Mouse (Mus musculus) limb, embryonic 11.5 days (tissue): ENCODE measurements around the gene Ptpdc1. TPM values are rescaled to one million over a fixed set of nuclear protein-coding genes. Genes with fewer than 3 reads are reported as not detected.

ENCODE experiments used
- ATAC-seq: fragments of 200-750 bp; cut with Nextera tagmentation; 2 replicates; pipeline ENCODE4 v1.8.0; 2017; ENCODE audit warnings: low read depth; ENCODE audit not compliant: insufficient number of reproducible peaks, low FRiP score, low TSS enrichment
- DNase-seq: peaks from one replicate; pipeline ENCODE4 v3.0.0-alpha.2; 2015; ENCODE audit warnings: low spot score
- H3K27ac ChIP-seq: fragments of 300-500 bp; sonication (generic); replicated peaks from 2 replicates; pipeline ENCODE4 v1.5.1; 2014; ENCODE audit warnings: low read depth, mild to moderate bottlenecking, low read length
- H3K27me3 ChIP-seq: fragments of 300-500 bp; sonication (generic); 2 replicates; pipeline ENCODE4 v1.6.1; 2014; ENCODE audit warnings: mild to moderate bottlenecking, low read length, mixed read lengths; ENCODE audit not compliant: control insufficient read depth, insufficient read depth
- H3K36me3 ChIP-seq: fragments of 300-500 bp; sonication (generic); 2 replicates; pipeline ENCODE4 v1.6.1; 2014; ENCODE audit warnings: mild to moderate bottlenecking, low read length, moderate library complexity, mixed read lengths; ENCODE audit not compliant: control insufficient read depth, insufficient read depth
- H3K4me1 ChIP-seq: fragments of 300-500 bp; sonication (generic); 2 replicates; pipeline ENCODE4 v1.6.1; 2014; ENCODE audit warnings: low read length, mixed read lengths; ENCODE audit not compliant: control insufficient read depth, insufficient read depth
- H3K4me2 ChIP-seq: fragments of 300-500 bp; sonication (generic); 2 replicates; pipeline ENCODE4 v1.6.1; 2014; ENCODE audit warnings: low read depth, mild to moderate bottlenecking, moderate library complexity; ENCODE audit not compliant: severe bottlenecking
- H3K4me3 ChIP-seq: fragments of 300-500 bp; sonication (generic); 2 replicates; pipeline ENCODE4 v1.5.1; 2014; ENCODE audit warnings: low read depth, low read length
- H3K9ac ChIP-seq: fragments of 300-500 bp; sonication (generic); 2 replicates; pipeline ENCODE4 v1.6.1; 2014; ENCODE audit warnings: mild to moderate bottlenecking, low read length
- H3K9me3 ChIP-seq: fragments of 300-500 bp; sonication (generic); 2 replicates; pipeline ENCODE4 v1.6.1; 2016; ENCODE audit warnings: low read length; ENCODE audit not compliant: control insufficient read depth
- WGBS: fragments of 180-500 bp; shearing (Covaris S2); extraction: QIAGEN DNeasy Blood & Tissue Kit; methylation state at CpG from one replicate; pipeline ENCODE4 v1.1.7; 2014; 5-methylcytosine and 5-hydroxymethylcytosine counted together
- polyA plus RNA-seq: library from polyadenylated mRNA; unstranded; fragments of >200 nt; fragmentation: Nextera tagmentation; extraction: Ambion mirVana; gene quantifications from 2 replicates; pipeline ENCODE4 v1.2.1, GENCODE M21; 2014

The Ptpdc1 gene
- polyA plus RNA-seq, 1 experiment from 2014 or later: 13.8 TPM

GRCm38 (mm10) chr13:48614525-48614924 lies 10.9 kb downstream of the Ptpdc1 start:
- no peaks in the 10 kb centered on the region; the same call in 1 of the 2 replicates for H3K9me3 ChIP-seq
- ATAC-seq: no peak
- no peak overlapping the region for H3K4me2 ChIP-seq
- no peaks in the 10 kb centered on the region for H3K4me1 ChIP-seq
- no peak overlapping the region for H3K4me3 ChIP-seq
- no peaks in the 10 kb centered on the region for H3K36me3 ChIP-seq
- WGBS: 94% methylated on average over 2 of the region's 2 CpGs
- no peaks in the 10 kb centered on the region for H3K27me3 ChIP-seq
- no peak overlapping the region for H3K9ac ChIP-seq
- no peak for DNase-seq
- no peak overlapping the region for H3K27ac ChIP-seq

GRCm38 (mm10) chr13:48609106-48609505 lies 16.4 kb downstream of the Ptpdc1 start:
- no peaks in the 10 kb centered on the region for H3K9me3 ChIP-seq
- H3K4me3 ChIP-seq: no peak overlapping the region
- no peak overlapping the region for H3K27ac ChIP-seq
- H3K9ac ChIP-seq: no peak overlapping the region
- H3K4me1 ChIP-seq: 0 out of 2 replicates have a peak, but pooled peaks cover 3% of the 10 kb centered on the region
- H3K4me2 ChIP-seq: no peak overlapping the region
- H3K36me3 ChIP-seq: no peaks in the 10 kb centered on the region
- DNase-seq (no peak), ATAC-seq (no peak)
- 71% methylated on average over 5 of the region's 5 CpGs for WGBS
- H3K27me3 ChIP-seq: no peaks in the 10 kb centered on the region

GRCm38 (mm10) chr13:48604591-48604990 lies 20.9 kb downstream of the Ptpdc1 start:
- no peak overlapping the region for H3K27ac ChIP-seq
- no peaks in the 10 kb centered on the region for H3K27me3 ChIP-seq
- 0 out of 2 replicates have a peak, but pooled peaks cover 3% of the 10 kb centered on the region for H3K4me1 ChIP-seq
- no peak overlapping the region for H3K9ac ChIP-seq
- no peak for ATAC-seq
- WGBS: 89% methylated on average over 5 of the region's 5 CpGs
- no peak for DNase-seq
- no peaks in the 10 kb centered on the region for H3K9me3 ChIP-seq
- H3K4me2 ChIP-seq: no peak overlapping the region
- H3K36me3 ChIP-seq: no peaks in the 10 kb centered on the region
- H3K4me3 ChIP-seq: no peak overlapping the region

GRCm38 (mm10) chr13:48603296-48603695 lies 22.2 kb downstream of the Ptpdc1 start:
- H3K4me1 ChIP-seq: 0 out of 2 replicates have a peak, but pooled peaks cover 3% of the 10 kb centered on the region
- 85% methylated on average over 3 of the region's 3 CpGs for WGBS
- H3K9ac ChIP-seq: no peak overlapping the region
- DNase-seq: no peak
- H3K27ac ChIP-seq: no peak overlapping the region
- no peaks in the 10 kb centered on the region for H3K27me3 ChIP-seq
- no peak overlapping the region for H3K4me2 ChIP-seq
- no peaks in the 10 kb centered on the region for H3K36me3 ChIP-seq
- no peak for ATAC-seq
- H3K9me3 ChIP-seq: no peaks in the 10 kb centered on the region
- H3K4me3 ChIP-seq: no peak overlapping the region

GRCm38 (mm10) chr13:48594605-48595004 lies 30.9 kb downstream of the Ptpdc1 start:
- 73% methylated on average over 7 of the region's 7 CpGs for WGBS
- Histone ChIP-seq H3K4me1 (peaks cover 3% of the 10 kb centered on the region; the same call in 1 of the 2 replicates), H3K4me2 (no peak overlapping the region), H3K4me3 (no peak overlapping the region), H3K27ac (no peak overlapping the region), H3K9me3 (no peaks in the 10 kb centered on the region), H3K27me3 (no peaks in the 10 kb centered on the region), H3K36me3 (no peaks in the 10 kb centered on the region; the same call in 1 of the 2 replicates), H3K9ac (no peak overlapping the region)
- ATAC-seq: no peak
- no peak for DNase-seq

GRCm38 (mm10) chr13:48594031-48594430 lies 31.4 kb downstream of the Ptpdc1 start:
- no peak overlapping the region for H3K4me3 ChIP-seq
- ATAC-seq: no peak
- H3K9ac ChIP-seq: no peak overlapping the region
- H3K4me2 ChIP-seq: no peak overlapping the region
- H3K27me3 ChIP-seq: no peaks in the 10 kb centered on the region
- H3K4me1 ChIP-seq: peaks cover 3% of the 10 kb centered on the region; the same call in 1 of the 2 replicates
- H3K27ac ChIP-seq: 0 out of 2 replicates have a peak overlapping the region, but pooled peaks have one; percentile 12
- 84% methylated on average over 10 of the region's 10 CpGs for WGBS
- no peak for DNase-seq
- H3K36me3 ChIP-seq: no peaks in the 10 kb centered on the region; the same call in 1 of the 2 replicates
- H3K9me3 ChIP-seq: no peaks in the 10 kb centered on the region

- whole genome bisulfite sequencing: 59% methylated on average over 15 of the region's 15 CpGs
- Histone ChIP-seq H3K4me1 (peaks cover 3% of the 10 kb centered on the region; the same call in 1 of the 2 replicates), H3K4me2 (no peak overlapping the region), H3K4me3 (no peak overlapping the region), H3K9ac (no peak overlapping the region), H3K36me3 (no peaks in the 10 kb centered on the region; the same call in 1 of the 2 replicates), H3K9me3 (no peaks in the 10 kb centered on the region), H3K27ac (no peak overlapping the region), H3K27me3 (no peaks in the 10 kb centered on the region)
- DNase-seq (no peak), ATAC-seq (no peak)
These were observed 32.3 kb downstream of the Ptpdc1 start for GRCm38 (mm10) chr13:48593181-48593580.

GRCm38 (mm10) chr13:48590743-48591142 lies 34.7 kb downstream of the Ptpdc1 start:
- Histone ChIP-seq H3K4me3 (no peak overlapping the region), H3K9ac (no peak overlapping the region), H3K36me3 (no peaks in the 10 kb centered on the region; the same call in 1 of the 2 replicates), H3K4me2 (no peak overlapping the region), H3K27ac (no peak overlapping the region), H3K27me3 (no peaks in the 10 kb centered on the region), H3K4me1 (peaks cover 3% of the 10 kb centered on the region; the same call in 1 of the 2 replicates), H3K9me3 (no peaks in the 10 kb centered on the region)
- DNase-seq (no peak), ATAC-seq (no peak)

- no peak overlapping the region for H3K9ac ChIP-seq
- DNase-seq: no peak
These were observed 38.1 kb downstream of the Ptpdc1 start for GRCm38 (mm10) chr13:48587354-48587753.

More at GRCm38 (mm10) chr13:48587354-48587753, 38.1 kb downstream of the Ptpdc1 start:
- Histone ChIP-seq H3K27me3 (no peaks in the 10 kb centered on the region), H3K4me2 (no peak overlapping the region), H3K4me1 (no peaks in the 10 kb centered on the region), H3K9me3 (no peaks in the 10 kb centered on the region), H3K36me3 (no peaks in the 10 kb centered on the region; the same call in 1 of the 2 replicates), H3K4me3 (no peak overlapping the region), H3K27ac (no peak overlapping the region)
- ATAC-seq: no peak
- 88% methylated on average over 11 of the region's 11 CpGs for WGBS
